Mouse (Mus musculus) mouse trophoblast stem cell (cell line): ENCODE measurements around the gene Cntn1.

Experiments used
- in situ Hi-C, 2 experiments: fragments of 300-500 bp; cut with MseI, MboI; formaldehyde crosslinking; loops; 2 replicates in 1 of 2; 3 replicates in 1 of 2; pipeline ENCODE4 v1.15.1; 2025

Gene Cntn1

GRCm38 (mm10) chr15:92050996-92051352 is at the start of gene Cntn1:
Gene Cntn1, plus strand, starts transcription at chr15:92051165.
- in situ Hi-C loops, result no loop called here

DNA sequence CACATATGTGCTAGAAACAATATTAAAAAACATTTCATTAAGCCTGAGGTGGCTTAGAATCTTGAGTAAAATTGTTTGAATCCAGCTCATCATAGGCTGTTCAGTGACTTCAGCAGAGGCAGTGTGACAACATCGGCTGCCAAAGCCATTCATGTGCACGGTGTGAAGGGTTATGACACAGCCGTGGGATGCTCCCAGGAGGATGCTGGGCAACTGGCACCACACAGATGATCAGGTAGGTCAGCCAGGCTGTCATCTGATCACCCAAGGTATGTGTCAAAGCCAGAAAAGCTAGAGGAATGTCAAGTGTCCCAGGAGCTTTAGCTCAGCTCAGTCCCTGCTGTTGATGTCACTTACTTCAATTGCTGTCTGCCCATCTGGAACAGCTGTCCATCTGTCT is 49.5 kb upstream of the Cntn1 start:
- in situ Hi-C loops, result no loop called here

DNA sequence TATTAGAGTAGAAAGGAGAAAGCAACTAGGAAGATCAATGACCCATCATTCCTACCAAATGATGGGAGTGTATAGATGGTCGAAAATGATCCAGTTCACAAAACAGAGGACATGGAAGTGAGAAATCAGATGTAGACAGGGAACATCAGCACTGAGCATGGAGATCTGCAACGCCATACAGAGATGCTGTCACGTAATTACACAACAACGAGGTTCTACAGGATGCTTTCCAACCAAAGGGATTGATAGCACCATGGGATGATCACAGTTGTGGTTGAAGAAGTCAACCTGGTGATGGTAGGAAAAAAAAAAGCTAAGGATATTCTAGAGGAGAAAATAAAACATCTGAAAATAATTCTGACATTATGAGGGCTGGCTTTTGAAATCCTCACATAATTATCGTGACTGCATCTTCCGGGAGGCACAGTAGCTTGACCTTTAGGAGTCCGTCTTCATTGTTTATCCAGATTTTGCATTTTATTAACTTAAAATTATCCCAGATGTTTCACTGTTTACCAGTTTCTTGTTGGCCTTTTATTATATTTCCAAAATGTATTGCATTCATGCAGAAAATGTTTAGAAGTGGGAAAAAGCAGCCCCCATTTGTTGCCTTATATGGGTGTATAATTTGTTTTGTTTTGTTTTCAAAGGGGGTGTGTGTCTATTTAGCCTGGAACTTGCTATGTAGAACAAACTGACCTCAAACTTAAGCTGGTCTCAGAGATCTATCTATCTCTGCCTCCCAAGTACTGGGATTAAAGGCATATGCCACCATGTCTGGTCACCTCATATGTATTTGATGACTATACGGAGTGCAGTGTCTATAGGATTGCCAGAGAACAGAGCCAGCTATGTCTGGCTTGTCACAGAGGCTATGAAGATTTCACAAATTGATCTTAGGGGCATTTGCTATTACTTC is 38.5 kb upstream of the Cntn1 start:
- in situ Hi-C loops, result no loop called here

- in situ Hi-C loops, result no loop called here
Observed at GRCm38 (mm10) chr15:92034111-92034510, 16.9 kb upstream of the Cntn1 start.

DNA sequence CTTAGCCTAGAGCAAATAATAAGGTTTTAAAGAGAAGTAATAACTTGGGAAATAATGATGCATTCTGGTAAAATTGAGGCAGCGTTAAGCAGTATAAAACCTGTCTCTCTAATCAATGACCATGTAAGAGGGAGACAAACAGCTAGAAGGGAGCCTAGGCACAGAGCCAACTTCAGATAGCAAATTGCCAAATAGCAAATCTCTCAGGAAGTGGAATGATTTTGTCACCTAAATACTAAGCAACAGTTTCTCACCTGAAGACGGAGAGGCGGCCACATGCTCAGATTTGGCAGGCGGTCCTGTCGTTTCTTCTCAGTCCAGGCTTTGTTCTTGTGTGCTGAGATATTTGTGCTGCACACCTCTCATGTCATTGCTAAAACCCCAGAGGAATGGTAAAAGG is 8.4 kb upstream of the Cntn1 start:
- in situ Hi-C loops, result no loop called here

DNA sequence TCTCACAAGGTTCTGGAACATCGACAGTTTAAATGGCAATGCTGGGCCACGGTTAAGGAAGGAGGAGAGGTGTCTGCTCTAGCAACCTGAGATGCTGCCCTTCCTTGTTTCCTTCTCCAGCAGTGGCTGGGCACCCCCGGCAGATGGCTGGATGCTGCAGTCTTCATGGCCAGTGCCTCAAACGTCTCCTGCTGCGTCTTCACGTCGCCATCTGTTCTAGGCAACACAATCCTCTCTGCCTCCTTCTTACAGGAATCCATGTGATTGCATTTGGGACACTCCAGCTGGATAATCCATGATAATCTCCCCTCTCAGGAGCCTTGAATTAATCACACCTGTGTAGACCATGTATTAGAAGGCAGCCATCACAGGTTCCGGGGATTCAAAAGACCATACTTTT is 4.9 kb upstream of the Cntn1 start:
- in situ Hi-C loops, result no loop called here

- in situ Hi-C loops, result no loop called here
Observed at GRCm38 (mm10) chr15:92048031-92048430, 2.9 kb upstream of the Cntn1 start.

DNA sequence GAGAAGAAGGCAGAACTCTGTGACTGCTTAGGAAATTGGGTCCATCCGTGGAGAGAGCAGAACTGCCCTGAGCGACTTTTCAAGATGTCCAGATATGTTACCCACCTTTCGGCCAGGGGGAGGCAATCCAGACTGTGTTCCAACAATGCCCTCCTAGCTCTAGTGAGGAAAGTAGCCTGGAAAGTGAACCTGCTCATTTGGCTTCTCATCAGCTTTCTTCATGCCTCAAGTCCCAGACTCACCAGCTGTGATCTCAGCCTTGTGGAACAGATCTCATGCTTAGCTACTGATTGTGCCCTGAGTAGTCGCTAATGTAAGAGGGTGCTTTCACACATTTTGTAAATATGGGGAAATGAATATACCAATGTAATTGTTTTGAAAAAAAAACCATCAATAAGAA is 2.4 kb upstream of the Cntn1 start:
- in situ Hi-C loops, result no loop called here

GRCm38 (mm10) chr15:92051353-92052132 is 578 bp downstream of the Cntn1 start:
- in situ Hi-C loops, result no loop called here

DNA sequence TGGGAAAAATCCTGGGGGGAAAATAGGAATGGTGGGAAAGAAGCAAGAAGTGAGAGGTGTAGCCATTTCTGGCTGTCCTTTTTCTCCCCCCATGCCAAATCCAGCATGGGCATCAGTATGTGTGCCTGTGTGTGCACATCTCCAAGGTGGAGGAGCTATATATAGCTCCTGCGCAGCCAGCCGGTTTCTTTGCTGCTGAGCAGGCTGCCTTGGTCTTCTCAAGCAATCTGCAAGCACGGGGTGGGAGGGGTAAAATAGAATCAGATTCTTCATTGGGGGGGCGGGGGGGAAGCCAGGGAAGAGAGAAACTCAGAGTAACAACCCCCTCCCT is 1.1 kb downstream of the Cntn1 start:
- in situ Hi-C loops, result no loop called here

DNA sequence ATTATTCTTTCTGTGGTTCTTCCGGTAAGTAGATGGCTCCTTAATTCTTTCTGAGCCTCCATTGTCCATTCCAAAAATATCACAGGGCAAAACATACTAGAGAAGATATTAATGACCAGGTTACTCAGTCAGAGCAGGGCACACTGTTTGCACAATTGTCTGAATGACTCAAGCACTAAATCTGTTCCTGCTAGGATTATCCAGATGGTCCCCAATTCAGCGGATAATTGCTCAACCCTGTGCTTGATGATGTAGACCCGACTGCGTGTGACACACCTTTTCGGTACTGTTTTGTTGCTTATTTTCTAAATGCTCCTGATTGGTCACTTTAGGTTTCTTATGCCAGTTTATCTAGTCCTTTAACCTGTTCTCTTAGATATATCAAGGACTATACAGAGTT is 6.6 kb downstream of the Cntn1 start:
- in situ Hi-C loops, result no loop called here

DNA sequence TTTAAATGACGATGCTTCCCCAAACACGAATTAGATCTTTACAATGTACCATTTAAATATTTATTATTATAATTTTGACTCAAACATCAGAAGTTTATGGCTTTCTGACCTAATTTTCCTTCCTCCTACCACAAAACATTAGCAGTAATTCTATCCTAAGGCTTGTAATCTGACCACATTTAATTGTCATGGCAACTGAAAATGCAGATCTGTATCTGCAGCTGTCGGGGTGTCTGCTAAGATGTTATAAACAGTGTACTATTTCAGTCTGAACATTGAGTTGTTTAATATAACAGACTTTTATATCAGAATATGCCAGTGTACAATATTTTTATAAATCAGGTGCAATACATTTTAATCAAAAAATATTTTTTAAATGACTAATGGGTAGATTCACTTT is 10.0 kb downstream of the Cntn1 start:
- in situ Hi-C loops, result no loop called here

DNA sequence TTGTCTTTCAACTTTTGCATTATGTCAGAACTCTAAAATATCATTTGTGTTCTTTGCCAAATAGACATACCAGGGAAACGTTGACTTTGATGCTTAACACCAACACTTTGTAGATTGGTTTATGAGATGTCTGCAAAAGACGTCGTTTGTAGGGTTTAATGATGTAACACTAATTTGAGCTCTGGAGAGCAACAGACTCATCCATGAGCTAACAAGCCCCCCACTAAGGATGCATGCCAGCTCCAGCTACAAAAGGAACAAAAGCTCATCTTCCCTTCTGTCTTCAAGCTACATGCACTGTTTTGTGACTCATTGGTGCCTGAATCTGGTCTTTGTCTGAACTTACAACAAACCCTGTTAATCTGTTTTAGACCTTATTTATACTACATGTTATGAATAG is 28.5 kb downstream of the Cntn1 start:
- in situ Hi-C loops, result no loop called here

GRCm38 (mm10) chr15:92085876-92086275 is 34.9 kb downstream of the Cntn1 start:
- in situ Hi-C loops, result no loop called here

DNA sequence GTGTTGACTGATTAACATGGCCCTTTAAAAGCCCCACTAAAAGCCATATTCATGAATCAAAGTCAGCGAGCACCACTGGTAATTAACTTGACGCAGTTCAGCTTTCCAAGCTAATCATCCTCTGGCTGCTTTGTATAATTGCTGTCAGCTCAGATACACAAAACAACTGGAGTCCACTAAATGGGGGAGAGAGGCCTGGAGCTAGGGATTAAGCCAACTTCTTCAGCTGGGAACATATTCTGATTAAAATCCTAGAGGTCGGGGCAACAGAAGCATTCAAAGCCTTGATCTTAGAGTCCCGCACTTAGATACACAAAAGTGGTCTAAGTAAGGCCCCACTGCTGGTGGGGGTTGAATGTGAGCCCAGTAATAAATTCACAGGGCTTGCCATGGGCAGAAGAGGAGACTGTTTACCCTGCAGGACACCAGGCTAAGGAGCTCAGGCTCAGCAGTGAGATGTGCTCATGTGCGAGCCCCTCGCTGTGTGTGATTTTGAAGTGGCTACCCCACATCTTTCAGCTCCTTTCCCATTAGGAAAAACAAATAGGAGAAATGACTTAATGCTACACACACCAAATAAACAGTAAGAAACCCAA is 36.8 kb downstream of the Cntn1 start:
- in situ Hi-C loops, result no loop called here

DNA sequence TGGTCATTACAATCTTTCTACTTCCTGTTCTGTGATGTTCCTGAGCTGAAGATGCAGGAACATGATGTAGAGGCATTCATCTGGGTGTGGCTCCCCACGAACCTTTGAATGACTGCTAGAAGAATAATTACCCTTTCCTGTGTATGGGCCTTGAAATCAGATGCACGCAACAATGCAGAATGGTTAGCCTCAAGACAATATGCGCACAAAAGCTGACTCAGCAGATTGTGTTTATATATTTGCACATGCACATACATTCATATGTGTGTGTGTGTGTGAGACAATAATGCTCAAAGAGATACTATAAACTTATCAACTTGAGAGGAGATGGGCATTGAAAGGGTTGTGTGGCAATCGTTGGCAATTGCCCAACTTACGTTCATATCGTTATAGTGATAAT is 39.8 kb downstream of the Cntn1 start:
- in situ Hi-C loops, result no loop called here

- in situ Hi-C loops, result no loop called here
Observed at GRCm38 (mm10) chr15:92092041-92092440, 41.1 kb downstream of the Cntn1 start.

GRCm38 (mm10) chr15:92099410-92100174 is 48.6 kb downstream of the Cntn1 start:
- in situ Hi-C loops, result no loop called here

- in situ Hi-C loops, result no loop called here
Observed at GRCm38 (mm10) chr15:92101956-92102355, 51.0 kb downstream of the Cntn1 start.

DNA sequence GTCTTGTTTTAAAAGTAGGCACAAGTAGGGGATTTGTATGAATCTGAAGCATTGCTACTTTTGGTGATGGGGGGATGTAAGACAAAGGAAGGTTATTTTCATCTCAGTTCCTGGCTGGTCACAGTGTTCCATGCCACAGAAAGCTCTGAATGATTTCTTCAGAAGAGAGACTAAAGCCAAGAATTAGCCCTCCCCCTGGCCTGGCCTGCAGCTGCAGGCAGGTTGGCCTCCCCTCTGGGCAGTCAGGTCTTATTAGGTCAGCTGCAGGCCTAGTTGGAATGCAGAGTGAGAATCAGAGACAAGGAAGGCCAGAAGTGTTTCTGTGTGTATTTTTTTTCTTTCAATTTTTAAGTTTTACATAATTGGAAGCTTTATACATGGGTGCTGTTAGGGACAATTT is 61.5 kb downstream of the Cntn1 start:
- in situ Hi-C loops, result no loop called here

DNA sequence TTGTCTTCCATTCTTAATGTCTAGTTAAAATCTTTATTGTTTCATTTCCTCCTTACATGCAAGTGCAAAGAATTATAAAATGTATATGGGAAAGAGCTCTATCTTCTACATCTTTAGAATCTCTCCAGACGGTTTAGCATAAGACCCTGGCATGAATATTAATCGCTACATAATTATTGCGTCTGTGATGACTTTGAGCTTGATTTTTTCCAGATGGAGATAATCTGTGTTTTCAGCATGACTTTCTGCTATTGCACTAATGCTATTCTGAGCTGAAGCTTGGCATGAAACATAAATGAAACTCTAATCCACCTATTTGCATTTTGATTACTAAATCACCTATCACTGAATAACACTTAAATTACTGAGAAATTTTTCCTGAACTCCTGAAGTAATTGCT is 82.0 kb downstream of the Cntn1 start:
- in situ Hi-C loops, result no loop called here

DNA sequence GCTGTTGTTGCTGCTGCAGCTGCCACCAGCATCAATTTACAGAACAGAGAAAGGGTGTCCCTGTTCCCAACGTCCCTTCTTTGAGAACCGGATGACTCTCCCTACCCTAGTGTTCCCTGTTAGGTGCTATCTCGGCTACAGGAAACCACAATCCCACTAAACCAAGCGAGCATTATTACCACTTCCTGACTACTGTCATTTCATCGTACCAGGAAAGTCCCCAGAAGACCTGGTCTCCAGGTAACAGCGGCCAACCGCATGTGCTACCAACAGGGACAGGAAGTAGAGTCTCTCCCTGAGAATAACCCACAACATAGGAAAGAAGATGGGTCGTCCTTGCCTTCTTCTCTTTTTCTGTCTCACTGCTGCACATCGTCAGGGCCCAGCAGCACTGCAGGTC is 83.3 kb downstream of the Cntn1 start:
- in situ Hi-C loops, result no loop called here
